Mouse (Mus musculus): ENCODE measurements at regions not wholly inside any gene's neighbourhood (a gene's known extent, or its start where the extent isn't known, plus 50 kb on each side); places are given as distances from the start of the nearest gene placed in this dataset.

DNA sequence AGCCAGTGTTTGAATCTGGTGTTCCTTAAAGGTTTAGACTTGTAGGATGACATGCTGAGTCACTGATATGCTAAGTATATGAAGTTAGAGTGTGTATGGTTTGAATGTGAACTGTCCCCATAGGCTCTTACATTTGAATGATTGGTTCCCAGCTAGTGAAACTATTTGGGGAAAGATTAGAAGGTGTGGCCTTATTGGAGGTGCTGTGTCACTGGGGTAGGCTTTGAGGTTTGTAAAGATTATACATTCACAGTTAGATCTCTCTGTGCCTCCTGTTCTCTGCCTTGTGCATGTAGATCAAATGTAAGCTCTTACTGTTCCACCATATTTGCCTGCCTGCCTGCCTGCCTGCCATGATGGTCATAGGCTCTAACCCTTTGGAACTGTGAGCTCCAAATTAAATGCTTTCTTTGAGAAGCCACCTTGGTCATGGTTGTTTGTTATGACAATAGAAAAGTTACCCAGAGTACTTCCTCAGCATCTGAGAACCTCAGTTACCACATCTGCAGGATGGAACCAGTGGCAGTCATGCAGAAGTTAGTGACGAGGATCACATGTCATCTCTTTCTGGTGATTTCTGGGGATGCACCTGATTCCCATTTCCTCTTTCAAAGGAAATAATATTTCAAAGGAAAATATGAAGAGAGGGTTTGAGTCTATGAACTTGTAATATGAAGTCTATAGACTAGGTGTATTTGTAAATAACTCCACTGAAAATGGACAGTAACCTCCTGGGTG is 94.7 kb upstream of the Trib2 start:
- no peak overlapping the region for H3K27ac ChIP-seq (ENCODE audit: low read depth)
- H3K27me3 ChIP-seq (ENCODE audit: insufficient read depth, low read length) = no peaks in the 10 kb centered on the region
- H3K9me3 ChIP-seq (ENCODE audit: low read length) = no peaks in the 10 kb centered on the region
- TF ChIP-seq EP300 (IDR thresholded peaks at IDR 0.05; ENCODE audit: low read depth) (no peak), CTCF (IDR thresholded peaks at IDR 0.05; ENCODE audit: low read depth) (no peak)
- H3K4me3 ChIP-seq (ENCODE audit: low read depth, low read length) = no peak overlapping the region
- DNase-seq (no peak), ATAC-seq (no peak)
- H3K9ac ChIP-seq (replicated peaks) = no peak overlapping the region
- WGBS (ENCODE audit: insufficient replicate concordance) = 61% methylated on average over 1 of the region's 1 CpGs
- H3K4me1 ChIP-seq (ENCODE audit: insufficient read depth) = no peaks in the 10 kb centered on the region
- H3K4me2 ChIP-seq (ENCODE audit: low read depth, low read length) = no peak overlapping the region
- no peaks in the 10 kb centered on the region for H3K36me3 ChIP-seq (replicated peaks; ENCODE audit: insufficient read depth, low read length)

DNA sequence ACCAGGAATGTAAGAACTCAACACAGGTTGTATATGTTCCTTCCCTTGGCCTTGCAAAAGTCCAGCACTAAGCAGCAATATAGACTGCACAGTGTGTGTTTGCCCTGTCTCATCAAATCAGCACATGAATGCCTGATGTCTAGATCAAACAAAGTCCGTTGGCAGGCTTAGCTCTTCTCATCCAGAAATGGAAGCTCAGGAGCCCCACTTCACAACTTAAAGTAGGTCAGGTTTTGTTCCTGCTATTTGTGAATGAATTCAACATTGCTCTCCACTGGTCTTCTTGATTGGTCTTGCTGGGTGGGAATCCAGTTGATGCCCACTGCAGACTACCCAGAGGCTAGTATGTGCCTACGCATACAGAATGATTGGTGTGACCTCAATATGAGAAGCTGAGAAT is 80.8 kb upstream of the Trib2 start:
- TF ChIP-seq EP300 (IDR thresholded peaks at IDR 0.05; ENCODE audit: low read depth) = no peak
- no peak for TF ChIP-seq CTCF (IDR thresholded peaks at IDR 0.05; ENCODE audit: low read depth)
- Histone ChIP-seq H3K9ac (replicated peaks) (no peak overlapping the region), H3K36me3 (replicated peaks; ENCODE audit: insufficient read depth, low read length) (no peaks in the 10 kb centered on the region), H3K4me1 (ENCODE audit: insufficient read depth) (no peaks in the 10 kb centered on the region), H3K9me3 (ENCODE audit: low read length) (no peaks in the 10 kb centered on the region), H3K27me3 (ENCODE audit: insufficient read depth, low read length) (no peaks in the 10 kb centered on the region), H3K27ac (ENCODE audit: low read depth) (no peak overlapping the region), H3K4me2 (ENCODE audit: low read depth, low read length) (no peak overlapping the region), H3K4me3 (ENCODE audit: low read depth, low read length) (no peak overlapping the region)
- DNase-seq = no peak
- WGBS (ENCODE audit: insufficient replicate concordance) = 80% methylated on average over 2 of the region's 2 CpGs
- no peak for ATAC-seq

DNA sequence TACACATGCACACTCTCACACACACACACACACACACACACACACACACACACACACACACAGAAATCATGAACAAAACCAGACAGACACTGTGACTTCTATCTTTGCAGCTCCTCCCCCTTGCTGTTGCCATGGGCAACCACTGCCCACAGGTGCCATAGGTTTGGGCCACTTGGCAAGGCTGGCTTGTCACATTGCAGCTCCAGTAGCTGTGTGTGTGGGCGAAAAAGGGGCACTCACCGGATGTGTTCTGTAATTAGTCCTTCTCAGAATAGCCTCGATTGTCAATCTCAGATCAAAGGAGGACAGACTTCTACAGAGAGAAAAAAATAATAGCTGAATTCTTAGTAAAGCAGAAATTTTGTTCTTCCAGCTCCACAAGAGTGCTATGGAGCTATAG is 79.8 kb upstream of the Trib2 start:
- H3K4me3 ChIP-seq (ENCODE audit: low read depth, low read length) = no peak overlapping the region
- H3K9ac ChIP-seq (replicated peaks) = no peak overlapping the region
- no peaks in the 10 kb centered on the region for H3K27me3 ChIP-seq (ENCODE audit: insufficient read depth, low read length)
- WGBS (ENCODE audit: insufficient replicate concordance) = 68% methylated on average over 3 of the region's 3 CpGs
- H3K4me2 ChIP-seq (ENCODE audit: low read depth, low read length) = no peak overlapping the region
- H3K27ac ChIP-seq (ENCODE audit: low read depth) = no peak overlapping the region
- no peak for ATAC-seq
- DNase-seq = no peak
- no peaks in the 10 kb centered on the region for H3K9me3 ChIP-seq (ENCODE audit: low read length)
- no peaks in the 10 kb centered on the region for H3K36me3 ChIP-seq (replicated peaks; ENCODE audit: insufficient read depth, low read length)
- TF ChIP-seq CTCF (IDR thresholded peaks at IDR 0.05; ENCODE audit: low read depth) (no peak), EP300 (IDR thresholded peaks at IDR 0.05; ENCODE audit: low read depth) (no peak)
- H3K4me1 ChIP-seq (ENCODE audit: insufficient read depth) = no peaks in the 10 kb centered on the region

DNA sequence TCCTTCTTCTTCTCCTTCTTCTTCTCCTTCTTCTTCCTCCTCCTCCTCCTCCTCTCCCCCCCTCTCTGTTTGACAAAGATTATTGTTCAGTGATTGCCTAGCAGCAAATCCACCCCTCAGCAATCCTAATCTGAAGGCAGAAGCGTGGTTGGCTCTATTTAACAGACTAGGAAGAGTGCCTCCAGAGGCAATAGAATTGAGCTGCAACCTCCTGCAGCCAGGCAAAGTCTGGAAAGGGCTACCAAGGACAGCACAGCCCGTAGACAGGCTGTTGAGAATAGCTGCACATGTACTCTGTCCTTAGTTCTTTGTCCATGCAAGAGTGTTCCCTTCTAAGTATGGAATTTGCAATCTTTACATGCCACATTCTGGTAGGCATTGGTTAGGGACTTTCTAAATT is 78.5 kb upstream of the Trib2 start:
- Histone ChIP-seq H3K4me3 (ENCODE audit: low read depth, low read length) (no peak overlapping the region), H3K4me2 (ENCODE audit: low read depth, low read length) (no peak overlapping the region), H3K27ac (ENCODE audit: low read depth) (no peak overlapping the region), H3K36me3 (replicated peaks; ENCODE audit: insufficient read depth, low read length) (no peaks in the 10 kb centered on the region), H3K9me3 (ENCODE audit: low read length) (no peaks in the 10 kb centered on the region), H3K4me1 (ENCODE audit: insufficient read depth) (no peaks in the 10 kb centered on the region), H3K27me3 (ENCODE audit: insufficient read depth, low read length) (no peaks in the 10 kb centered on the region), H3K9ac (replicated peaks) (no peak overlapping the region)
- DNase-seq = no peak
- WGBS (ENCODE audit: insufficient replicate concordance) = 28% methylated on average over 2 of the region's 2 CpGs
- TF ChIP-seq CTCF (IDR thresholded peaks at IDR 0.05; ENCODE audit: low read depth) = no peak
- no peak for TF ChIP-seq EP300 (IDR thresholded peaks at IDR 0.05; ENCODE audit: low read depth)
- ATAC-seq = no peak

DNA sequence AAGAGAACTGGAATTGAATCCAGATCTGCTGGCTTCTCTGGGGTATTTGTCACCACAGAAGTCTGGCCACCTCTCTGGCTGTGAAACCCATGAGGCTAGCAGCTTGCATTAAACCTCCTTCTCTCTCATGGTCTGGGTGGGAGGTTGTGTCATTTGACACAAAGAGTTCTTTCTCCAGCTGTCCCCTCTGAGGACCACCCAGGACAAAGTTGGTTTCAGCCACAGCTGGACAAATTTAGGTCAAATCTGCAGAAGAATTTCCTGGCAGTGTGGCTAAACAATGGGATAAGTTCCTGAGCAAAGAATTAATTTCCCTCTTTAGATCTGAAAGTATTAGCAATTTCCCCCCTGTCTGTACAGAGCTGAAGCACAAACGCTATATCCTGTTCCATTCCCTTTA is 73.9 kb upstream of the Trib2 start:
- no peak overlapping the region for H3K4me3 ChIP-seq (ENCODE audit: low read depth, low read length)
- H3K27me3 ChIP-seq (ENCODE audit: insufficient read depth, low read length) = no peaks in the 10 kb centered on the region
- H3K4me1 ChIP-seq (ENCODE audit: insufficient read depth) = no peaks in the 10 kb centered on the region
- DNase-seq (no peak), ATAC-seq (no peak)
- TF ChIP-seq EP300 (IDR thresholded peaks at IDR 0.05; ENCODE audit: low read depth) (no peak), CTCF (IDR thresholded peaks at IDR 0.05; ENCODE audit: low read depth) (no peak)
- no peaks in the 10 kb centered on the region for H3K9me3 ChIP-seq (ENCODE audit: low read length)
- H3K9ac ChIP-seq (replicated peaks) = no peak overlapping the region
- no peak overlapping the region for H3K27ac ChIP-seq (ENCODE audit: low read depth)
- 56% methylated on average over 1 of the region's 1 CpGs for WGBS (ENCODE audit: insufficient replicate concordance)
- no peak overlapping the region for H3K4me2 ChIP-seq (ENCODE audit: low read depth, low read length)
- no peaks in the 10 kb centered on the region for H3K36me3 ChIP-seq (replicated peaks; ENCODE audit: insufficient read depth, low read length)

DNA sequence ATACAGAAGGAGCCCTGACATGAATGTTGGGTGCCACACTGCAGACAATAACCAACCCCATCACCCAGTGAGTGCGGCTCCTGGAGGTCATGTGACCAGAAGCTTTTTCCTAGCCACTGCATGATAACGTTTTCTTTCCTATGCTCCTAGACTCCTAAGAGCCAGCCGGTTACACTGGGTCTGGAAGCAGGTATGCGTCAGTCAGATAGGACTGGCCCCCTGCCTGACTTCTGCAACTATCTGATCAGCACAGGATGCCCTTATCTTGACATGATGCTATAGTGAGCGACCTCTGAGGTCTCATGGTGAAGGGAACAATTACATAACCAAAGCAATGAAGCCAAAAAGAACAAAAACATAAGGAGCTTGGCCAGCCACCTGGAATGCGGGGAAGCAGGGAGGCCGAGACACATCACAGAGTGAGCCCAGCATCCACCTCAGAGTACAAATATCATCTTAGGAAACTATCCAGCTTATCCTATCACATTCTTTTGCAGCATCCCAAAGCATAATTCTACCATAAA is 63.2 kb upstream of the Trib2 start:
- no peak for ATAC-seq
- no peak overlapping the region for H3K4me3 ChIP-seq (ENCODE audit: low read depth, low read length)
- no peaks in the 10 kb centered on the region for H3K27me3 ChIP-seq (ENCODE audit: insufficient read depth, low read length)
- H3K27ac ChIP-seq (ENCODE audit: low read depth) = no peak overlapping the region
- H3K4me1 ChIP-seq (ENCODE audit: insufficient read depth) = no peaks in the 10 kb centered on the region
- TF ChIP-seq CTCF (IDR thresholded peaks at IDR 0.05; ENCODE audit: low read depth) (no peak), EP300 (IDR thresholded peaks at IDR 0.05; ENCODE audit: low read depth) (no peak)
- H3K9me3 ChIP-seq (ENCODE audit: low read length) = no peaks in the 10 kb centered on the region
- WGBS (ENCODE audit: insufficient replicate concordance) = 57% methylated on average over 7 of the region's 7 CpGs
- no peak for DNase-seq
- no peak overlapping the region for H3K4me2 ChIP-seq (ENCODE audit: low read depth, low read length)
- no peaks in the 10 kb centered on the region for H3K36me3 ChIP-seq (replicated peaks; ENCODE audit: insufficient read depth, low read length)
- H3K9ac ChIP-seq (replicated peaks) = no peak overlapping the region
